Mouse (Mus musculus) midbrain, embryonic 16.5 days (tissue): ENCODE measurements around the gene Armc12. TPM values are rescaled to one million over a fixed set of nuclear protein-coding genes. Genes with fewer than 3 reads are reported as not detected.

Source experiments
- ATAC-seq: fragments of 200-750 bp; cut with Nextera tagmentation; 2 replicates; pipeline ENCODE4 v1.8.0; 2017; ENCODE audit warnings: moderate TSS enrichment
- H3K27ac ChIP-seq: fragments of 300-500 bp; sonication (generic); 2 replicates; pipeline ENCODE4 v1.5.1; 2014; ENCODE audit warnings: mild to moderate bottlenecking, low read length, mixed read lengths
- H3K27me3 ChIP-seq: fragments of 300-500 bp; sonication (generic); 2 replicates; pipeline ENCODE4 v1.6.1; 2014; ENCODE audit warnings: low read depth, low read length, mixed read lengths; ENCODE audit not compliant: control insufficient read depth, insufficient read depth
- H3K36me3 ChIP-seq: fragments of 300-500 bp; sonication (generic); 2 replicates; pipeline ENCODE4 v1.6.1; 2014; ENCODE audit warnings: mild to moderate bottlenecking, low read length, moderate library complexity, mixed read lengths; ENCODE audit not compliant: control insufficient read depth, insufficient read depth
- H3K4me1 ChIP-seq: fragments of 300-500 bp; sonication (generic); 2 replicates; pipeline ENCODE4 v1.6.1; 2014; ENCODE audit warnings: mild to moderate bottlenecking, low read length, mixed read lengths; ENCODE audit not compliant: control insufficient read depth, insufficient read depth
- H3K4me2 ChIP-seq: fragments of 300-500 bp; sonication (generic); 2 replicates; pipeline ENCODE4 v1.6.1; 2014; ENCODE audit warnings: mild to moderate bottlenecking, low read length, mixed read lengths
- H3K4me3 ChIP-seq: fragments of 300-500 bp; sonication (generic); 2 replicates; pipeline ENCODE4 v1.5.1; 2014; ENCODE audit warnings: low read depth, mild to moderate bottlenecking, low read length, moderate library complexity, mixed read lengths
- H3K9ac ChIP-seq: fragments of 300-500 bp; sonication (generic); 2 replicates; pipeline ENCODE4 v1.6.1; 2014; ENCODE audit warnings: low read depth, low read length, mixed read lengths
- H3K9me3 ChIP-seq: fragments of 300-500 bp; sonication (generic); replicated peaks from 2 replicates; pipeline ENCODE4 v1.6.1; 2014; ENCODE audit warnings: mild to moderate bottlenecking, low read length, mixed read lengths; ENCODE audit not compliant: control insufficient read depth, poor library complexity, severe bottlenecking
- WGBS: fragments of 180-500 bp; shearing (Covaris S2); extraction: QIAGEN DNeasy Blood & Tissue Kit; methylation state at CpG from one replicate; pipeline ENCODE4 v1.1.7; 2014; 5-methylcytosine and 5-hydroxymethylcytosine counted together
- polyA plus RNA-seq: library from polyadenylated mRNA; unstranded; fragments of >200 nt; fragmentation: Nextera tagmentation; extraction: Ambion mirVana; gene quantifications from 2 replicates; pipeline ENCODE4 v1.2.1, GENCODE M21; 2015

Armc12 gene
- polyA plus RNA-seq, 1 experiment from 2014 or later, result not detected

DNA sequence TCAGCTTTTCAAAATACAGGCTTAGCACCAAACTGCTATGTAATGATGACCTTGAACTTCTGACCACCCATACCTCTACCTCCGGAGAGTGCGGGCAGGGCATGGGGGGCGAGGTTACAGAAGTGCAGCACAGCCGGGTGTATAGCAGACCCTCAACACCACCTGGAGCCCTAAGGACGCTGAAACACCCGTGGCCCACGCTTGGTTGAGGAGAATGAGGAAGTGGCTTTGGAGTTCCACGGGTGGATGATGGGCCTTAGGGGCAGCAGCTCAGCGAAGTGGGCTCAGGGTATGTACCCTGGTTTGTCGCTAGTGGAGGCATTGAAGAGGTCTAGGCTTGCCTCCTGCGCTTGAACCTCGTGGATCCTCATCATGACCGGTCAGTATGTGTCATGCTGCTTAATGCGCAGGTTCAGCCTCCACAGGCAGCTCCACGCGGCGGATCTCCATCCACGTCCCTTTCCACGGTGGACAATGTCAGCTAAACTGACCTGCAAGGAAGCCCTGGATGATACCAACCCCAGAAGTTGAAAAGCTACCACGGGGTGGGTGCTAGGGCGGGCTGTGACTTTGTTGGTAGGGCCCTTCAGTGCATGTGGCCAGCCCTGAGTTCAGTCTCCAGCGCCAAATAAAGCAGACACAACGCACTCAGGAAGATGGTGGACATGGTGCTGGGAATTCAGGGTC, 6.5 kb upstream of the Armc12 start:
- Histone ChIP-seq H3K4me3 (no peak overlapping the region), H3K4me1 (peaks cover 11% of the 10 kb centered on the region; the same call in 1 of the 2 replicates), H3K9me3 (no peaks in the 10 kb centered on the region), H3K36me3 (no peaks in the 10 kb centered on the region), H3K9ac (0 out of 2 replicates have a peak overlapping the region, but pooled peaks have one; percentile 14), H3K4me2 (peak overlapping the region; percentile 91; the same call in 1 of the 2 replicates), H3K27ac (no peak overlapping the region), H3K27me3 (peaks cover 5% of the 10 kb centered on the region; the same call in 1 of the 2 replicates)
- 88% methylated on average over 23 of the region's 23 CpGs for WGBS
- no peak for ATAC-seq

DNA sequence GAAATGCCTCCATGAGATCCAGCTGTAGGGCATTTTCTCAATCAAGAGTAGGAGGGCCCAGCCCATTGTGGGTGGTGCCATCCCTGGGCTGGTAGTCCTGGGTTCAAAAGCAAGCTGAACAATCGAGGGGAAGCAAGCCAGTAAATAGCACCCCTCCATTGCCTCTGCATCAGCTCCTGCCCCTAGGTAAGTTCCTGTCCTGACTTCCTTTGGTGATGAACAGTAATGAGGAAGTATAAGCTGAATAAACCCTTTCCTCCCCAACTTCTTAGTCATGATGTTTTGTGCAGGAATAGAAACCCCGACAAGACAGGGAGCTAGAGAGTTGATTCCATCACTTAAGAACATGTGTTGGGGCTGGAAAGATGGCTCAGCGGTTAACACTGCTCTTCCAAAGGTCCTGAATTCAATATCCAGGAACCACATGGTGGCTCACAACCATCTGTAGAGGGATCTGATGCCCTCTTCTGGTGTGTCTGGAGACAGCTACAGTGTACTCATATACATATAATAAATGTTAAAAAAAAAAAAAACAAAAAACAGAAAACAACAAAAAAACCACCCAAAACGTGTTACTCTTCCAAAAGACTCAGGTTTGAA, 5.7 kb upstream of the Armc12 start:
- Histone ChIP-seq H3K4me2 (no peak overlapping the region), H3K27ac (no peak overlapping the region), H3K4me1 (peaks cover 11% of the 10 kb centered on the region; the same call in 1 of the 2 replicates), H3K9me3 (no peaks in the 10 kb centered on the region), H3K4me3 (no peak overlapping the region), H3K27me3 (peaks cover 5% of the 10 kb centered on the region; the same call in 1 of the 2 replicates), H3K36me3 (no peaks in the 10 kb centered on the region), H3K9ac (no peak overlapping the region)
- ATAC-seq, result no peak
- WGBS, result 76% methylated on average over 4 of the region's 4 CpGs

DNA sequence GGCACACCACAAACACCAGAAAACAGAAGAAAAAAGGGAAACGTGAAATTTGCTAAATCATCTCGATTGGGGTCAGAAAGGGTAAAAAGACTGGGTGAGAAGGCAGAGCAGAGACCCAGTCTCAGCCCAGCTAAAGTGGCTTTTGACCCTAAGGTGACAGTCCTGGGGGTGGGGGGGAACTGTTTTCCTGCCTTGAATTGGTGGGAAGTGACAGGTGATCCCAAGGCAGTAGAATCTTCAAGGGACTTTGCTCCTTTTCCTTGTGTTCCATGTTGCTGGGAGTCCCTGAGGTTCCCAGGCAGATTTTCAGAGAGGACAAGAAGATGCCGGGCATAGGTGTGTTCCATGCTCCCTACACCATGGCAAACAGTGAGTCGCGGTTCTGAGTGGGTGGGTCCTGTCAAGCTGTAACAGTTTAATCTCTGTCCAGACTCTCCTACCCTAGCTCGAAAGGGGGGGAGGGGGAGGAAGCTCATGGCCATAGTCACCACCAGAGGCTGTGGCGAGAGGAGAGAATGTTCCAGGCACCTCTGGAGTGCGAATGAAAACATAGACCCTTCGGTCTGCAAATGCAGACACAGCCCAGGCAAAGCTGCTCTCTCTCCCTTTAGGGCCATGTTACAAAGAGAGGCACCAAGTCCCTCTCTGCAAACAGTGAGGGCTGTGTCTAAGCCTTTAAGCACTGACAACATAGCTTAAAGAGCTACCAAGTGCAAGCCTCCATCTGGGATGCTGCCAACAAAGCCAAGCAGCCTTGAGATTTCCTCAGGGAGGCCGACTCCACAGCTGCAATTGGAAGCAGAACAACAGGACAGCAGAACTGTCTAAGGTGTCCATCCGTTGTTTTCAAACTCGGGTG, 3.2 kb upstream of the Armc12 start:
- 0 out of 2 replicates have a peak overlapping the region, but pooled peaks have one; percentile 22 for H3K27ac ChIP-seq

DNA sequence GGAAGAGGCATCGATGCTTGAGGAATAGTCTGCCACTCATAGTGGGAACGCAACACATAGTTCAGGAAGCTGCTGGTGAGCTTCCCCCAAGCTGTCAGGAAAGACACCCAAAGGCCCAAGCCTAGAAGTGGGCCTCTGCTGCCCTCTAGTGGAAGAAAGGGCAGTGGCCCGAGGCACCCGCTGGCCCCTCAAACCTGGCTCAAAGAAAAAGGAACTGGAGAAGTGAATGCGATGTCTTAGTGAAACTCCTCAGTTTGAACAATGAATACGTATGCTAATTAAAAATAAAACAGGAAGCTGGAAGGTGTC, 2.6 kb upstream of the Armc12 start:
- no peaks in the 10 kb centered on the region for H3K27me3 ChIP-seq
- H3K9me3 ChIP-seq, result no peaks in the 10 kb centered on the region
- no peaks in the 10 kb centered on the region for H3K36me3 ChIP-seq
- 0 out of 2 replicates have a peak overlapping the region, but pooled peaks have one; percentile 22 for H3K27ac ChIP-seq
- H3K9ac ChIP-seq, result no peak overlapping the region
- peak; percentile 66; the same call in 1 of the 2 replicates for ATAC-seq
- peaks cover 9% of the 10 kb centered on the region; the same call in 1 of the 2 replicates for H3K4me1 ChIP-seq
- WGBS, result 1% methylated on average over 6 of the region's 6 CpGs
- H3K4me2 ChIP-seq, result peak overlapping the region; percentile 38
- no peak overlapping the region for H3K4me3 ChIP-seq

More for the DNA sequence above, 3.2 kb upstream of the Armc12 start:
- Histone ChIP-seq H3K4me2 (peak overlapping the region; percentile 38), H3K4me1 (peaks cover 9% of the 10 kb centered on the region; the same call in 1 of the 2 replicates), H3K36me3 (no peaks in the 10 kb centered on the region), H3K9me3 (no peaks in the 10 kb centered on the region), H3K4me3 (no peak overlapping the region), H3K9ac (0 out of 2 replicates have a peak overlapping the region, but pooled peaks have one; percentile 11), H3K27me3 (no peaks in the 10 kb centered on the region)
- WGBS, result 46% methylated on average over 12 of the region's 12 CpGs
- no peak for ATAC-seq

DNA sequence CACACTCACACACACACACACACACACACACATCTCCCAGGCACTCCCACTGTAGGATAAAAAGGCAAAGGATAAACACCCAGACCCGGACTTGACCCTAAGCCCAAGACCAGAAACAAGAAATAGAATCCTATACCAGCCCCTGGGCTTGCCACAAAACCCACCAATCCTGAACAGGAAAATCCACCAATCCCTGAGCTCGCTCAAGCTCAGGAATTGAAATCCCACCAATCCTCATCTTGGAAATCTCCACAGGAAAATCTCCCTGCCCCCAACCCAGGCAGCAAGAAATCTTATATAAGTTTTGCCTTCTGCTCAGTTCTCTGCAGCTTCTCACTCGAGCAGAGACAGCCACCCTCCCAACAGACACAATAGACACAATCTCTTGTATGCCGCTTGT, 1.5 kb upstream of the Armc12 start:
- ATAC-seq, result no peak

DNA sequence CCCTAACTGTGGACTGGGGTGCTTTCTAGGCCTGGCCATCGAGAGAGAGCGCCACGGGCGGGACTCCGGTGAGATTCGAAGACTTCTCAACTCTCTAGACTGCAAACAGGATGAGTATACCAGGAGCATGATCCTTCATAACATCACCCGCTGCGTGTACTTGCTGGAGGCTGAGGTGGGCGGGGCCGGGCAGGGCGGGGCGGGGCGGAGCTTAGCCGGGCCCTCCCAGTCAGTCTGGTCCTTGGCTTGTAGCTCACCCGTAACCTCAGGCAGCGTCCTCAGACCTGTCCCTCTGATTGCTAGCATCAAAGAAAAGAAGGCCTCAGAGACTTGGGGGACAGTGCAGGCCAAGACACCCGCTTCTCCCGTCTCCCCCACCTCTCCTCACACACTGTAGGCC, 1.3 kb downstream of the Armc12 start:
- Histone ChIP-seq H3K27me3 (no peaks in the 10 kb centered on the region), H3K4me2 (no peak overlapping the region)
- WGBS, result 20% methylated on average over 18 of the region's 18 CpGs

More for the DNA sequence above, 1.5 kb upstream of the Armc12 start:
- Histone ChIP-seq H3K4me3 (no peak overlapping the region), H3K4me1 (peaks cover 5% of the 10 kb centered on the region; the same call in 1 of the 2 replicates), H3K27ac (no peak overlapping the region), H3K27me3 (no peaks in the 10 kb centered on the region), H3K9ac (no peak overlapping the region), H3K9me3 (no peaks in the 10 kb centered on the region), H3K36me3 (no peaks in the 10 kb centered on the region), H3K4me2 (no peak overlapping the region)
- WGBS, result 71% methylated on average over 4 of the region's 4 CpGs

DNA sequence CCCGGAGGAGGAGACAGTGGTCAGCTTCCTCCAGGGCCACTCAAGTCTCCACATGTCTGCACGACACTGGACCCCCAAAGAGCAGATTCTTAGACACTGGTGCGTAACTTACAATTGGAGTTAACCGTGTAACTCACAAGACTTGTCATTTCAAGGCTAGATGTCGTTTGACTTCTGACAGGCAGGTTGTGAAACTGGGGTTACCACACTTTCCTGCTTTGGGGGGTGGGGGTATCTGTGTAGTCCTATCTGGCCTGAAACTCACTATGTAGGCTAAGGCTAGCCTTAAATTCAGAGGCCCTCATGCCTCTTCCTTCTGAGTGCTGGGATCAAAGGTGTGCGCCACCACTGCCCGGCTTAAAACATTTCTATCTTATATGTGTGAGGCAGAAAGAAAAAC, 2.0 kb downstream of the Armc12 start:
- H3K4me1 ChIP-seq, result peaks cover 3% of the 10 kb centered on the region; the same call in 1 of the 2 replicates
- no peaks in the 10 kb centered on the region for H3K27me3 ChIP-seq
- H3K4me2 ChIP-seq, result no peak overlapping the region
- no peak for ATAC-seq
- H3K36me3 ChIP-seq, result no peaks in the 10 kb centered on the region
- H3K9ac ChIP-seq, result no peak overlapping the region
- H3K9me3 ChIP-seq, result no peaks in the 10 kb centered on the region
- H3K27ac ChIP-seq, result no peak overlapping the region
- 86% methylated on average over 7 of the region's 7 CpGs for WGBS
- no peak overlapping the region for H3K4me3 ChIP-seq

More for the DNA sequence above, 1.3 kb downstream of the Armc12 start:
- no peaks in the 10 kb centered on the region for H3K9me3 ChIP-seq
- H3K4me3 ChIP-seq, result no peak overlapping the region
- peaks cover 5% of the 10 kb centered on the region; the same call in 1 of the 2 replicates for H3K4me1 ChIP-seq
- H3K9ac ChIP-seq, result no peak overlapping the region
- no peak for ATAC-seq
- H3K27ac ChIP-seq, result no peak overlapping the region
- H3K36me3 ChIP-seq, result no peaks in the 10 kb centered on the region

DNA sequence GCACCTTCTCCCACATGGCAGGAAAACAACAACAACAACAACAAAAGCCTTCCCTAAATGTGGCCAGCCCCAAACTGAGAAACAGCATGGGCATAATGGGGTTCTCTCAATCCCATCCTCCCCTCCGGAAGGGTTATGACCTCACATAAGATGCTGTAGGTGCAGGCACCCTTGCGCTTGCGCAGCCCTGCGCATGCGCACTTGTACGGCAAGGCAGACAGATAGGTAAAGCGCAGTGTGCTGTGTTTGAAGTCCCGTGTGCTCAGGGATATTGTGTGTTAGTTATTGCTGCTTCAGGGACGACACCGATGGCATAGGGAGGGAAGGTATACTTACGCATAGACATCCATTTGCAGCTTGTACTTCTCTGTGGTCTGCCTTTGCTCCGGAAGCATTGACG, 2.7 kb downstream of the Armc12 start:
- H3K9ac ChIP-seq, result no peak overlapping the region
- WGBS, result 93% methylated on average over 13 of the region's 13 CpGs

More for the DNA sequence above, 2.7 kb downstream of the Armc12 start:
- Histone ChIP-seq H3K4me3 (no peak overlapping the region), H3K36me3 (no peaks in the 10 kb centered on the region), H3K27ac (no peak overlapping the region), H3K27me3 (no peaks in the 10 kb centered on the region), H3K9me3 (no peaks in the 10 kb centered on the region; the same call in 1 of the 2 replicates), H3K4me1 (no peaks in the 10 kb centered on the region), H3K4me2 (no peak overlapping the region)
- ATAC-seq, result no peak
